Mouse (Mus musculus) bone marrow macrophage, adult 2 months (primary cell): ENCODE measurements at regions not wholly inside any gene's neighbourhood (a gene's known extent, or its start where the extent isn't known, plus 50 kb on each side); places are given as distances from the start of the nearest gene placed in this dataset.
A peak's percentile ranks its signal among the peaks of the same experiment; 100 is the strongest.

Source experiments
- H3K27ac ChIP-seq: 2 replicates; pipeline ENCODE4 v1.5.1; 2012; ENCODE audit warnings: low read depth, low read length; ENCODE audit not compliant: insufficient read depth
- H3K4me1 ChIP-seq: 2 replicates; pipeline ENCODE4 v1.6.1; 2012; ENCODE audit warnings: low read length; ENCODE audit not compliant: control insufficient read depth, insufficient read depth
- H3K4me3 ChIP-seq: 2 replicates; pipeline ENCODE4 v1.5.1; 2012; ENCODE audit warnings: mild to moderate bottlenecking, low read length, moderate library complexity; ENCODE audit not compliant: insufficient read depth
- CTCF ChIP-seq: IDR thresholded peaks from 2 replicates; pipeline ENCODE4 v1.5.1; 2012; ENCODE audit warnings: low read depth, mild to moderate bottlenecking, low read length, moderate library complexity
- POLR2A ChIP-seq: IDR thresholded peaks from 2 replicates; pipeline ENCODE4 v1.6.1; 2012; ENCODE audit warnings: mild to moderate bottlenecking, low read depth, low read length, borderline replicate concordance

GRCm38 (mm10) chr11:45678666-45679292, 173.1 kb upstream of the Clint1 start:
- Histone ChIP-seq H3K27ac (no peak overlapping the region), H3K4me1 (no peaks in the 10 kb centered on the region), H3K4me3 (no peak overlapping the region)
- TF ChIP-seq CTCF (peak; percentile 21; the same call in 1 of the 2 replicates), POLR2A (no peak)

DNA sequence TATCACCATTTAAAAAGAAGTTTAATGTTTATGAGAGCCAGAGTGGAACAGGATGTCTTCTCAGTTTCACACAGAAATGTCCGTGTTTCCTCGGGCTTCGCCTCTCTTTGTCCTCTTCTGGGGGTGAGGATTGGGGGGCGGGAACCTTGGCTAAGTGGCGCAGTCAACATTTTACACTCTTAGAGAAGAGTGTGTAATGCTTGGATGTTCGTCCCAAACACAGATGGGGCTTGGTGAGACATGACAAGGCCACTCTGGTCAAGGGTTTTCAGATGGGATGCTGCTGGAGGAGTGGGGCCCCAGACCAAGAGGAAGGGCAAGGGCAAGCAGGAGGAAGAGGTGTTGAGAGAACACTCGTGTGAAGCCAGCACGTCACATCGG, 172.6 kb upstream of the Clint1 start:
- no peak overlapping the region for H3K4me3 ChIP-seq
- H3K4me1 ChIP-seq: no peaks in the 10 kb centered on the region
- TF ChIP-seq CTCF: no peak
- no peak for TF ChIP-seq POLR2A
- no peak overlapping the region for H3K27ac ChIP-seq

DNA sequence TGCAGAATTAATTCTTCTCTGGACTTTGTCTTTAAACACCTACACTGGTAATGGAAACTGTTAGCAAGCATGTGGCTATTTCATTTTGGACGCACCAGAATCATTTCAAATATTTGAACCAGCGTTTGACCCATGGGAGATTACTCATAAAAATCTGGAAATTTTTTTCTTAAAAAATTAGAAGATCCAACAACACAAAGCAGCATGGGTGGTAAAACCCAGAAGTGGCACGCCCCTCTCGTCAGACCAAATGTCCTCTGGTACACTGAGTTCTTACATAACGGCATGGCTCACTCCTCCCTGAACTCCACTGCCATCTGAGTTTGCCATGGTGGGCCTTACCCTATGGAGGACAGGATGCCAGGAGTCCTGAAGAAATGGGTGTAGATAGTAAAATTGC, 166.3 kb upstream of the Clint1 start:
- TF ChIP-seq POLR2A: no peak
- no peak for TF ChIP-seq CTCF
- H3K4me1 ChIP-seq: no peaks in the 10 kb centered on the region
- no peak overlapping the region for H3K4me3 ChIP-seq
- no peak overlapping the region for H3K27ac ChIP-seq

DNA sequence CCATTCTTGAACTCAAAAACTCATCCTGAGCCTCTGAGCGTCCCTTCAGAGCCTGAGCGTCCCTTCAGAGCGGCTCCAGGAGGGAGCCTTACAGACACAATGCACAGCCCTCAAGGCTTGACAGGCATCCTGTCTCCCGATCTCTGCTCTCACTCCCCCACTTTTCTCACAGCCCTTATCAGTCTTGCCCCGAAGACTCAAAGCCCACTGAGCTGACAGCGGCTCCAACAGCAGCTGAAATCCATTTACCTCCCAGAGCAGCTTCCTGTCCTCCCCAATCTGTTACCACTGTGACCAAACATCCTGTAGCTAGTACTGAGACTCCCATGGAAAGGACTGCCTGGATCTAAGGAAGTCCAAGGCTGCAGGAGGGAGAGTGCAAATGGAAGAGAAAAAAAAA, 158.6 kb upstream of the Clint1 start:
- Histone ChIP-seq H3K4me3 (no peak overlapping the region), H3K4me1 (peaks cover 7% of the 10 kb centered on the region), H3K27ac (no peak overlapping the region)
- TF ChIP-seq POLR2A (no peak), CTCF (no peak)

DNA sequence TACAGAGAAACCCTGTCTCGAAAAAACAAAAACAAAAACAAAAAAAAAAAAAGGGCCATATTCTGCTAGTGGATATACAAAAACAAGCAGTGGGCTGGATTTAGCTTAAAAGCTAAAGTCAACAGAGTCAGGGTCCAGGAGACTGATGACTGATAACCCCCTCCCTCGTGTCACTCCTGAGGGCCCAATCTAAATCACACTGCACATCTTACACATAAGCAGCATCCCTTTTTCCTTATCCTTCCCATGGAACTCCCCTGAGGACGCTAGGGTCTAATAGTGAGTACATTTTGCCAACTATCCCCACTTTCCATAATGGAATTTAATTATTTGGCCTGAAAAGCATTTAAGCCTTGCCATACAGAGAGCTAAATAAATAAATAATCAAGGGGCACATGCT, 150.3 kb upstream of the Clint1 start:
- H3K27ac ChIP-seq: no peak overlapping the region
- TF ChIP-seq POLR2A (no peak), CTCF (no peak)
- no peak overlapping the region for H3K4me3 ChIP-seq
- peaks cover 21% of the 10 kb centered on the region for H3K4me1 ChIP-seq

GRCm38 (mm10) chr11:45702916-45703315, 148.9 kb upstream of the Clint1 start:
- peaks cover 17% of the 10 kb centered on the region for H3K4me1 ChIP-seq
- TF ChIP-seq CTCF (no peak), POLR2A (no peak)
- H3K4me3 ChIP-seq: no peak overlapping the region
- H3K27ac ChIP-seq: no peak overlapping the region

- TF ChIP-seq POLR2A (no peak), CTCF (no peak)
- Histone ChIP-seq H3K4me1 (peaks cover 4% of the 10 kb centered on the region), H3K27ac (no peak overlapping the region), H3K4me3 (no peak overlapping the region)
Observed at GRCm38 (mm10) chr11:45704411-45704810, 147.4 kb upstream of the Clint1 start.

GRCm38 (mm10) chr11:45718630-45719029, 133.2 kb upstream of the Clint1 start:
- H3K27ac ChIP-seq: peak overlapping the region; percentile 64
- TF ChIP-seq CTCF: no peak
- TF ChIP-seq POLR2A: no peak
- H3K4me3 ChIP-seq: no peak overlapping the region
- H3K4me1 ChIP-seq: peaks cover 14% of the 10 kb centered on the region

GRCm38 (mm10) chr11:45719821-45720220, 132.0 kb upstream of the Clint1 start:
- no peak overlapping the region for H3K4me3 ChIP-seq
- H3K27ac ChIP-seq: no peak overlapping the region
- no peak for TF ChIP-seq CTCF
- no peak for TF ChIP-seq POLR2A
- H3K4me1 ChIP-seq: peaks cover 14% of the 10 kb centered on the region

DNA sequence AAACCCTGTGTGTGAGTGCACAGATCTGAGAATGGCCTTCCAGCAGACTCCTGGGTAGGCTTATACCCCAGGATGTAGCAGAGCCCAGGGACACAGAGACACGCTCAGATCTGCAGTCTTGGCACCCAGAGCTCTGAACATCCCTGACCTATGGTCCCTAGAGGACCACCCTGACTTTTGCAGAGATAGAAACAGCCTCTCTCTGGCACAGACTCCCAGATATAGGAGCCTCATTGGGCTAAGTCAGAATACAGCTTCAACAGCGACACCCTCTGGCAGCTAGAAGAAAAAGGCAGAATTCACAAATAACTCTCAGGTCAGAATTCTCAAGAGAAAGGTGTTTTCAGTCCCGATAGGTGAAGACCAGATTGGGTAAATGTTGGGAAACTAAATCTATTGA, 115.3 kb upstream of the Clint1 start:
- H3K4me1 ChIP-seq: 0 out of 2 replicates have a peak, but pooled peaks cover 2% of the 10 kb centered on the region
- H3K4me3 ChIP-seq: no peak overlapping the region
- H3K27ac ChIP-seq: no peak overlapping the region
- TF ChIP-seq POLR2A: no peak
- TF ChIP-seq CTCF: peak; percentile 54

- TF ChIP-seq POLR2A (no peak), CTCF (no peak)
- no peak overlapping the region for H3K27ac ChIP-seq
Observed at GRCm38 (mm10) chr11:45738331-45738730, 113.5 kb upstream of the Clint1 start.

More at GRCm38 (mm10) chr11:45738331-45738730, 113.5 kb upstream of the Clint1 start:
- 0 out of 2 replicates have a peak, but pooled peaks cover 2% of the 10 kb centered on the region for H3K4me1 ChIP-seq
- H3K4me3 ChIP-seq: no peak overlapping the region
